Mouse (Mus musculus) spleen, postnatal 36 days (tissue): ENCODE data around the gene Ppcdc.
"Not testable (repeated sequence)": the region's sequence is repeated elsewhere in the genome, so short reads cannot be mapped to it uniquely, and the experiment has no call there.

Experiments
- DNase-seq, 2 experiments: peaks; one replicate each; pipeline ENCODE4 v3.0.0; 2022; ENCODE audit warnings: low spot score in 2 of 2, mixed read lengths in 1 of 2

Gene Ppcdc

GRCm38 (mm10) chr9:57428391-57428790, 11.5 kb downstream of the Ppcdc start:
- no peak for DNase-seq

GRCm38 (mm10) chr9:57427937-57428336, 12.0 kb downstream of the Ppcdc start:
- no peak for DNase-seq

GRCm38 (mm10) chr9:57427123-57427522, 12.8 kb downstream of the Ppcdc start:
- DNase-seq, result not testable (repeated sequence)

GRCm38 (mm10) chr9:57425116-57425515, 14.8 kb downstream of the Ppcdc start:
- DNase-seq, result no peak

GRCm38 (mm10) chr9:57424066-57424465, 15.9 kb downstream of the Ppcdc start:
- DNase-seq, result no peak

- DNase-seq, result peak in 1 of 2 experiments; percentile 48
Measured at GRCm38 (mm10) chr9:57421688-57422111, 18.2 kb downstream of the Ppcdc start.

GRCm38 (mm10) chr9:57421121-57421571, 18.8 kb downstream of the Ppcdc start:
- DNase-seq, result peak; percentile 94

GRCm38 (mm10) chr9:57420321-57421120, 19.4 kb downstream of the Ppcdc start:
- peak; percentile 66 for DNase-seq

GRCm38 (mm10) chr9:57419521-57420267, 20.2 kb downstream of the Ppcdc start:
- DNase-seq, result no peak

GRCm38 (mm10) chr9:57417341-57417740, 22.6 kb downstream of the Ppcdc start:
- DNase-seq, result no peak

GRCm38 (mm10) chr9:57407120-57407905, 32.6 kb downstream of the Ppcdc start:
- no peak for DNase-seq

- no peak for DNase-seq
Measured at GRCm38 (mm10) chr9:57406395-57406794, 33.5 kb downstream of the Ppcdc start.

- no peak for DNase-seq
Measured at GRCm38 (mm10) chr9:57404036-57404435, 35.9 kb downstream of the Ppcdc start.

- no peak for DNase-seq
Measured at GRCm38 (mm10) chr9:57402318-57403251, 37.3 kb downstream of the Ppcdc start.

- DNase-seq, result no peak
Measured at GRCm38 (mm10) chr9:57398773-57399172, 41.2 kb downstream of the Ppcdc start.

- no peak for DNase-seq
Measured at GRCm38 (mm10) chr9:57392892-57393291, 47.0 kb downstream of the Ppcdc start.

GRCm38 (mm10) chr9:57390869-57391268, 49.1 kb downstream of the Ppcdc start:
- DNase-seq, result no peak

GRCm38 (mm10) chr9:57389131-57389530, 50.8 kb downstream of the Ppcdc start:
- DNase-seq, result no peak

- DNase-seq, result no peak
Measured at GRCm38 (mm10) chr9:57386926-57387325, 53.0 kb downstream of the Ppcdc start.

GRCm38 (mm10) chr9:57384621-57385020, 55.3 kb downstream of the Ppcdc start:
- no peak for DNase-seq

GRCm38 (mm10) chr9:57360999-57361398, 78.9 kb downstream of the Ppcdc start:
- no peak for DNase-seq
